Mouse (Mus musculus) erythroid progenitor cell, adult 5-6 weeks (primary cell): ENCODE data around the gene Rwdd2b. TPM values are rescaled to one million over a fixed set of nuclear protein-coding genes. Genes with fewer than 3 reads are reported as not detected.

Experiments used
- ATAC-seq: replicated peaks from 2 replicates; pipeline ENCODE4 v1.8.0; 2016; ENCODE audit warnings: moderate number of reproducible peaks, mild to moderate bottlenecking, moderate TSS enrichment, inconsistent platforms; ENCODE audit not compliant: poor library complexity, low FRiP score, severe bottlenecking
- total RNA-seq, 2 experiments: library from RNA; stranded (forward) in 1 of 2; stranded (reverse) in 1 of 2; fragments of 150-400 nt in 1 of 2; fragments of 186-747, 209-891 nt in 1 of 2; gene quantifications; 2 replicates each; pipeline versions ENCODE4 v1.2.3 to v1.2.4; 2015 to 2017; ENCODE audit warnings: low replicate concordance in 2 of 2

Rwdd2b gene
- 1.3 TPM in 1 of 2 replicates, not detected in the other for total RNA-seq (2015; ENCODE audit: low replicate concordance)
- total RNA-seq (2017; ENCODE audit: low replicate concordance): 1.4 and 4.2 TPM in 2 replicates

GRCm38 (mm10) chr16:87440184-87440686 is at the start of gene Rwdd2b:
Rwdd2b (minus strand) TSS chr16:87440573.
- peak; percentile 98 for ATAC-seq

- ATAC-seq: no peak
Observed at GRCm38 (mm10) chr16:87488605-87489004, 48.2 kb upstream of the Rwdd2b start.

- ATAC-seq: no peak
Observed at GRCm38 (mm10) chr16:87486739-87487138, 46.4 kb upstream of the Rwdd2b start.

- ATAC-seq: no peak
Observed at GRCm38 (mm10) chr16:87484367-87484766, 44.0 kb upstream of the Rwdd2b start.

- no peak for ATAC-seq
Observed at GRCm38 (mm10) chr16:87470579-87470978, 30.2 kb upstream of the Rwdd2b start.

- no peak for ATAC-seq
Observed at GRCm38 (mm10) chr16:87458752-87459151, 18.4 kb upstream of the Rwdd2b start.

- peak; percentile 83 for ATAC-seq
Observed at GRCm38 (mm10) chr16:87455180-87455611, 14.8 kb upstream of the Rwdd2b start.

GRCm38 (mm10) chr16:87454419-87455179 is 14.2 kb upstream of the Rwdd2b start, which contains the start of gene Usp16:
Usp16 (plus strand) TSS chr16:87454703.
- peak; percentile 95 for ATAC-seq

GRCm38 (mm10) chr16:87453226-87453625 is 12.9 kb upstream of the Rwdd2b start:
- no peak for ATAC-seq

GRCm38 (mm10) chr16:87445528-87445927 is 5.2 kb upstream of the Rwdd2b start:
- no peak for ATAC-seq

- ATAC-seq: no peak
Observed at GRCm38 (mm10) chr16:87445110-87445509, 4.7 kb upstream of the Rwdd2b start.

- no peak for ATAC-seq
Observed at GRCm38 (mm10) chr16:87444071-87444470, 3.7 kb upstream of the Rwdd2b start.

GRCm38 (mm10) chr16:87443245-87443644 is 2.9 kb upstream of the Rwdd2b start:
- ATAC-seq: no peak

GRCm38 (mm10) chr16:87442291-87442690 is 1.9 kb upstream of the Rwdd2b start:
- ATAC-seq: no peak

- ATAC-seq: peak; percentile 36
Observed at GRCm38 (mm10) chr16:87441089-87441488, 716 bp upstream of the Rwdd2b start.

- ATAC-seq: no peak
Observed at GRCm38 (mm10) chr16:87438697-87439096, 1.7 kb downstream of the Rwdd2b start.

GRCm38 (mm10) chr16:87437096-87437495 is 3.3 kb downstream of the Rwdd2b start:
- ATAC-seq: no peak

- no peak for ATAC-seq
Observed at GRCm38 (mm10) chr16:87435411-87436205, 4.8 kb downstream of the Rwdd2b start.

GRCm38 (mm10) chr16:87434946-87435345 is 5.4 kb downstream of the Rwdd2b start:
- ATAC-seq: no peak

GRCm38 (mm10) chr16:87434266-87434665 is 6.1 kb downstream of the Rwdd2b start:
- ATAC-seq: no peak
